Mouse (Mus musculus): ENCODE data around the gene Hapln3. TPM values are rescaled to one million over a fixed set of nuclear protein-coding genes. Genes with fewer than 3 reads are reported as not detected.

Gene Hapln3
- total RNA-seq, 1 experiment = 6.5 TPM

- in situ Hi-C loops (cut with MboI; ENCODE audit: low sequenced_read_pairs in 2 of 2, unreplicated experiment in 2 of 2) = loop anchor here (25.0 kb wide), 1 partner anchor 215 kb away; no protein-coding TSS in a partner anchor
- Histone ChIP-seq H3K27ac (ENCODE audit: insufficient read depth, low read depth, low read length, poor library complexity, severe bottlenecking) (no peak overlapping the region), H3K36me3 (ENCODE audit: control insufficient read depth, insufficient read depth, low read length, poor library complexity, severe bottlenecking) (peaks cover 27% of the 10 kb centered on the region), H3K4me3 (ENCODE audit: insufficient read depth in 1 of 2, low read depth in 1 of 2, low read length in 2 of 2, poor library complexity in 1 of 2, severe bottlenecking in 1 of 2) (peak overlapping the region in 1 of 2 experiments; percentile 24; a peak in 1 of 4 replicates), H3K4me1 (ENCODE audit: control insufficient read depth in 2 of 2, insufficient read depth in 2 of 2, low read length in 2 of 2, poor library complexity in 1 of 2) (peaks cover 0 to 16% of the 10 kb centered on the region in 2 experiments; a peak in 3 of 4 replicates), H3K9ac (ENCODE audit: insufficient read depth, low read depth, low read length, poor library complexity, severe bottlenecking) (0 out of 2 replicates have a peak overlapping the region, but pooled peaks have one; percentile 74), H3K9me3 (ENCODE audit: control insufficient read depth, insufficient read depth, low read depth, low read length) (no peaks in the 10 kb centered on the region)
- DNase-seq (ENCODE audit: low read depth, low spot score) = no peak
- no peak for TF ChIP-seq ZC3H11A (IDR thresholded peaks at IDR 0.05; ENCODE audit: borderline replicate concordance, low read depth, low read length)
- no peak for TF ChIP-seq ZNF384 (IDR thresholded peaks at IDR 0.05; ENCODE audit: low read depth, low read length)
- TF ChIP-seq HCFC1 (IDR thresholded peaks at IDR 0.05; ENCODE audit: borderline replicate concordance, insufficient read depth, low read length) = no peak
- no peak for TF ChIP-seq MAFK (IDR thresholded peaks at IDR 0.05; ENCODE audit: insufficient read depth, low read depth, low read length)
- TF ChIP-seq CHD2 (IDR thresholded peaks at IDR 0.05; ENCODE audit: low read depth, low read length) = no peak
Observed at GRCm38 (mm10) chr7:79147011-79147837, 16.4 kb upstream of the Hapln3 start.

- DNase-seq (ENCODE audit: low read depth, low spot score) = peak; percentile 77
- Histone ChIP-seq H3K4me1 (ENCODE audit: control insufficient read depth in 2 of 2, insufficient read depth in 2 of 2, low read length in 2 of 2, poor library complexity in 1 of 2) (peaks cover 11 to 20% of the 10 kb centered on the region in 2 experiments), H3K4me3 (ENCODE audit: insufficient read depth in 1 of 2, low read depth in 1 of 2, low read length in 2 of 2, poor library complexity in 1 of 2, severe bottlenecking in 1 of 2) (no peak overlapping the region), H3K9me3 (ENCODE audit: control insufficient read depth, insufficient read depth, low read depth, low read length) (no peaks in the 10 kb centered on the region), H3K36me3 (ENCODE audit: control insufficient read depth, insufficient read depth, low read length, poor library complexity, severe bottlenecking) (peaks cover 38% of the 10 kb centered on the region), H3K27ac (ENCODE audit: insufficient read depth, low read depth, low read length, poor library complexity, severe bottlenecking) (no peak overlapping the region), H3K9ac (ENCODE audit: insufficient read depth, low read depth, low read length, poor library complexity, severe bottlenecking) (no peak overlapping the region)
- in situ Hi-C loops (cut with MboI; ENCODE audit: low sequenced_read_pairs in 2 of 2, unreplicated experiment in 2 of 2) = loop anchor here (25.0 kb wide), 1 partner anchor 221 kb away; no protein-coding TSS in a partner anchor
- TF ChIP-seq ZC3H11A (IDR thresholded peaks at IDR 0.05; ENCODE audit: borderline replicate concordance, low read depth, low read length) (peak; percentile 79), HCFC1 (IDR thresholded peaks at IDR 0.05; ENCODE audit: borderline replicate concordance, insufficient read depth, low read length) (no peak), CHD2 (IDR thresholded peaks at IDR 0.05; ENCODE audit: low read depth, low read length) (no peak), ZNF384 (IDR thresholded peaks at IDR 0.05; ENCODE audit: low read depth, low read length) (no peak), MAFK (IDR thresholded peaks at IDR 0.05; ENCODE audit: insufficient read depth, low read depth, low read length) (no peak)
Observed at GRCm38 (mm10) chr7:79140897-79141296, 10.1 kb upstream of the Hapln3 start.

GRCm38 (mm10) chr7:79139891-79140591, 9.2 kb upstream of the Hapln3 start:
- Histone ChIP-seq H3K4me1 (ENCODE audit: control insufficient read depth in 2 of 2, insufficient read depth in 2 of 2, low read length in 2 of 2, poor library complexity in 1 of 2) (peaks cover 11 to 20% of the 10 kb centered on the region in 2 experiments), H3K9me3 (ENCODE audit: control insufficient read depth, insufficient read depth, low read depth, low read length) (no peaks in the 10 kb centered on the region), H3K9ac (ENCODE audit: insufficient read depth, low read depth, low read length, poor library complexity, severe bottlenecking) (no peak overlapping the region), H3K36me3 (ENCODE audit: control insufficient read depth, insufficient read depth, low read length, poor library complexity, severe bottlenecking) (peaks cover 37% of the 10 kb centered on the region), H3K4me3 (ENCODE audit: insufficient read depth in 1 of 2, low read depth in 1 of 2, low read length in 2 of 2, poor library complexity in 1 of 2, severe bottlenecking in 1 of 2) (no peak overlapping the region), H3K27ac (ENCODE audit: insufficient read depth, low read depth, low read length, poor library complexity, severe bottlenecking) (no peak overlapping the region)
- peak; percentile 68 for TF ChIP-seq MAFK (IDR thresholded peaks at IDR 0.05; ENCODE audit: insufficient read depth, low read depth, low read length)
- no peak for TF ChIP-seq CHD2 (IDR thresholded peaks at IDR 0.05; ENCODE audit: low read depth, low read length)
- in situ Hi-C loops (cut with MboI; ENCODE audit: low sequenced_read_pairs in 2 of 2, unreplicated experiment in 2 of 2) = loop anchor here (5.0 to 25.0 kb wide), 2 partner anchors 87 to 222 kb away; no protein-coding TSS in a partner anchor
- DNase-seq (ENCODE audit: low read depth, low spot score) = no peak

GRCm38 (mm10) chr7:79139328-79139824, 8.6 kb upstream of the Hapln3 start:
- no peak overlapping the region for H3K4me3 ChIP-seq (ENCODE audit: insufficient read depth in 1 of 2, low read depth in 1 of 2, low read length in 2 of 2, poor library complexity in 1 of 2, severe bottlenecking in 1 of 2)
- peaks cover 11 to 20% of the 10 kb centered on the region in 2 experiments for H3K4me1 ChIP-seq (ENCODE audit: control insufficient read depth in 2 of 2, insufficient read depth in 2 of 2, low read length in 2 of 2, poor library complexity in 1 of 2)
- TF ChIP-seq HCFC1 (IDR thresholded peaks at IDR 0.05; ENCODE audit: borderline replicate concordance, insufficient read depth, low read length) (no peak), ZC3H11A (IDR thresholded peaks at IDR 0.05; ENCODE audit: borderline replicate concordance, low read depth, low read length) (no peak), ZNF384 (IDR thresholded peaks at IDR 0.05; ENCODE audit: low read depth, low read length) (no peak), MAFK (IDR thresholded peaks at IDR 0.05; ENCODE audit: insufficient read depth, low read depth, low read length) (no peak), CHD2 (IDR thresholded peaks at IDR 0.05; ENCODE audit: low read depth, low read length) (no peak)
- H3K27ac ChIP-seq (ENCODE audit: insufficient read depth, low read depth, low read length, poor library complexity, severe bottlenecking) = 0 out of 2 replicates have a peak overlapping the region, but pooled peaks have one; percentile 29
- in situ Hi-C loops (cut with MboI; ENCODE audit: low sequenced_read_pairs in 2 of 2, unreplicated experiment in 2 of 2) = loop anchor here (5.0 to 25.0 kb wide), 2 partner anchors 88 to 223 kb away; no protein-coding TSS in a partner anchor
- H3K36me3 ChIP-seq (ENCODE audit: control insufficient read depth, insufficient read depth, low read length, poor library complexity, severe bottlenecking) = peaks cover 35% of the 10 kb centered on the region
- DNase-seq (ENCODE audit: low read depth, low spot score) = peak; percentile 78
- no peaks in the 10 kb centered on the region for H3K9me3 ChIP-seq (ENCODE audit: control insufficient read depth, insufficient read depth, low read depth, low read length)
- H3K9ac ChIP-seq (ENCODE audit: insufficient read depth, low read depth, low read length, poor library complexity, severe bottlenecking) = no peak overlapping the region

Measured in ES-E14 (cell line).